Mouse (Mus musculus): ENCODE data around the gene Fam84a.

The Fam84a gene

DNA sequence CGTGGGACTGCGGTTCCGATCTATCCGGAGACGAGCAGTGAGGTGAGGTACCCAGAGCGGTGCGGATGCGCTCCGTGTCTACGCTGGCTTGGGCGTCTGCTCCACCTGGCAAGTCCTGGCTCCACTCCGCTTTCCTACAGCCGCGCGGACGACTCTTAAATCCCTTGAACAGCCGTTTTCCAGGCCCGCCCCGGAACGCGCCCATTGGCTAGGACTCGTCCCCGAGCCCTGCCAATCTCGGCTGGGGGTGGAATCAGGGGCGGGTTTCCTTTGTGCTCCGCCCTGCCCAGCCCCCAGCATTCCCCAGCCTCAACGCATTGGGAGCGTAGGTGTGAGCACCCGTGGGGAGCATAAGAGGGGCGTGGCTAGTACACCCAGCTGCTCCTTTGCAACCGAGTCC lies at the start of gene Fam84a:
Fam84a (minus strand) TSS at position 134 of the 400 bp plus-strand sequence.
- ChIA-PET POLR2A (interaction anchor here in 1 of 4 experiments (0.6 to 0.9 kb wide), 2 partner anchors 25 to 756 kb away, joined by 3 read pairs; no protein-coding TSS in a partner anchor), CTCF (interaction anchor here in 1 of 4 experiments (0.7 kb wide), 2 partner anchors 20 to 373 kb away, joined by 5 to 6 read pairs; no protein-coding TSS in a partner anchor)

DNA sequence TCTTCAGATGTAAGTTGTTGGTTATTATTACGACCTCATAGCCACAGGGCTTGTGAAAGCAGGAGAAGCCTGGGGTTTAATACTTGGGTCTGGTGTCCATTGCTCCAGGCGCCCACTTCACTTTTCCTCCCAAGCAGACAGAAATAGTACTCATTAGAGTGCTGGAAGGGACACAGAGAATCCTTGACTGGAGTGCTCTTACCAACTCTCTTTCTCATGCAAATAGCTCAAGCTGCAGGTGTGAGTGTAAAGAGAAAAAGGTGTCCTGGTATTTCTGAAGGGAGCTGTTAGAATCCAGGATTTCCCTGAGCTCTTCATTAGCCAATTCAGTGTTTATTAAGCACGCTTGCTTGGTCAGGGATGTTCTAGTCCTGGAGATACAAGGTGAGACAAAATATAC lies 43.6 kb upstream of the Fam84a start:
- ChIA-PET CTCF (no interaction called here), POLR2A (no interaction called here)

DNA sequence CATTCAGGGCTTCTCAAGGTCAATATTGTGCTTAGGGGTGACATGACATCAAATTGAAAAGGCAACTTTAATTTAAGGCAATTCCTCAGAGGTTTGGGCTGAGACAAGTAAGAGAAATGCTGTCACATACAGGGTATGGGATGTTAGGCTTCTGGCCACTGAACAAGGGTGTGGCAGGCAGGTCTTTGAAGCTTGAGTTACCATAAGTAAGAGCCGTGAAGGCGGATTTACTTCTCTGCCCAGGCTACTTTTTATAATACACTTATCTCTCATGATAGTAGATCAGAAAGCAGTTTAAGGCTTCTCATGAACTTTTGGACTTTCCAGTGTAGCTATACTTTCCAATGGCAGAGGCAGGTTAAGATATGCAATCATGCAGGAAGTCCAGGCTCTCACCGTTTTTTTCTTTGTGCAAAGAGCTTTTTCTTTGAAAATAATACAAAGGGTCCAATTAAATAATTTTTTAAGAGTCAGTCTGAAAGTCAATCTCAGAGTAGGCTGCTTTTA lies 34.9 kb upstream of the Fam84a start:
- POLR2A ChIA-PET, result no interaction called here

DNA sequence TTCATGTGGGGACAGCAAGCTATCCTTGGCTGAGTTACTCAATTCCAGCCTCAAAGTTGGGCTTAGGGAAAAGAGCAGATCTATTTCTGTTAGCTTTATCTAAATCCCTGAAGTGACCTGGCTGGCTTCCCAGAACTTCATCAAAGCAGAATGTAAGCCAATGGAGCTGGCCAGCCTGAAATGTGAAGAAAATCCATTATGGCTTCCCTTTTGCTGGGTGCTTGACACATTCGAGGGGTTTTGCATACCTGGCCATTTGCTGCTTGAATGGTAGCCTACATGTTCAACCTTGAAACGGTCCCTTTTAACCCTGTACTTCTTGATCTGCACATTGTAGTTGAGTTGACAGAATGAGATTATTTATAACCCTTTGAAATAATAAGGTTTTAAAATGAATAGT lies 13.9 kb upstream of the Fam84a start:
- POLR2A ChIA-PET, result no interaction called here
- CTCF ChIA-PET, result no interaction called here

More for the DNA sequence above, 34.9 kb upstream of the Fam84a start:
- CTCF ChIA-PET, result no interaction called here

- CTCF ChIA-PET, result no interaction called here
- POLR2A ChIA-PET, result no interaction called here
Measured at GRCm38 (mm10) chr12:14164936-14165335, 13.1 kb upstream of the Fam84a start.

- POLR2A ChIA-PET, result interaction anchor here in 1 of 4 experiments (0.6 to 0.9 kb wide), 2 partner anchors 25 to 755 kb away, joined by 3 read pairs; no protein-coding TSS in a partner anchor
Measured at GRCm38 (mm10) chr12:14152426-14152825, 572 bp upstream of the Fam84a start.

GRCm38 (mm10) chr12:14150936-14151631 lies 770 bp downstream of the Fam84a start:
- CTCF ChIA-PET, result no interaction called here
- POLR2A ChIA-PET, result interaction anchor here in 1 of 4 experiments (0.9 kb wide), 1 partner anchor 130 kb away, joined by 3 read pairs; no protein-coding TSS in a partner anchor

More at GRCm38 (mm10) chr12:14152426-14152825, 572 bp upstream of the Fam84a start:
- CTCF ChIA-PET, result interaction anchor here in 1 of 4 experiments (0.7 kb wide), 2 partner anchors 20 to 373 kb away, joined by 5 to 6 read pairs; no protein-coding TSS in a partner anchor

DNA sequence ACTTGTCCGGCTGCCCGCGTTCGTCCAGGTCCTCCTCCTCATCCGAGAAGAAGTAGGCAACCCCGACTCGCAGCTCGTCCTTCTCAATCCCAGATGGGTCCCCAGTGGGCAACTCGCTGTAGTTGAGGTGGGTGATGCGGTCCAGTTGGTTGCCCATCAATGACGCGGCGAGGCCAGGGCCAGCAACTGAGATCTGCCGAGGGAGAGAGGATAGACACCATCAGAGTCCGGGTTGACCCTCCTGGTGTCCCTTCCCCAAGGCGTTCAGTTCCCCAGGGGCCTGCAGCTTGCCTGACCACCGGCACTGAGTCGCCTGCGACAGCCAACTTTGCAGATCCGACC lies 1.3 kb downstream of the Fam84a start:
- POLR2A ChIA-PET, result interaction anchor here in 1 of 4 experiments (0.9 kb wide), 1 partner anchor 129 kb away, joined by 3 read pairs; no protein-coding TSS in a partner anchor
- CTCF ChIA-PET, result no interaction called here

GRCm38 (mm10) chr12:14149843-14150567 lies 1.8 kb downstream of the Fam84a start:
- ChIA-PET CTCF (no interaction called here), POLR2A (interaction anchor here in 1 of 4 experiments (0.9 kb wide), 1 partner anchor 129 kb away, joined by 3 read pairs; no protein-coding TSS in a partner anchor)

DNA sequence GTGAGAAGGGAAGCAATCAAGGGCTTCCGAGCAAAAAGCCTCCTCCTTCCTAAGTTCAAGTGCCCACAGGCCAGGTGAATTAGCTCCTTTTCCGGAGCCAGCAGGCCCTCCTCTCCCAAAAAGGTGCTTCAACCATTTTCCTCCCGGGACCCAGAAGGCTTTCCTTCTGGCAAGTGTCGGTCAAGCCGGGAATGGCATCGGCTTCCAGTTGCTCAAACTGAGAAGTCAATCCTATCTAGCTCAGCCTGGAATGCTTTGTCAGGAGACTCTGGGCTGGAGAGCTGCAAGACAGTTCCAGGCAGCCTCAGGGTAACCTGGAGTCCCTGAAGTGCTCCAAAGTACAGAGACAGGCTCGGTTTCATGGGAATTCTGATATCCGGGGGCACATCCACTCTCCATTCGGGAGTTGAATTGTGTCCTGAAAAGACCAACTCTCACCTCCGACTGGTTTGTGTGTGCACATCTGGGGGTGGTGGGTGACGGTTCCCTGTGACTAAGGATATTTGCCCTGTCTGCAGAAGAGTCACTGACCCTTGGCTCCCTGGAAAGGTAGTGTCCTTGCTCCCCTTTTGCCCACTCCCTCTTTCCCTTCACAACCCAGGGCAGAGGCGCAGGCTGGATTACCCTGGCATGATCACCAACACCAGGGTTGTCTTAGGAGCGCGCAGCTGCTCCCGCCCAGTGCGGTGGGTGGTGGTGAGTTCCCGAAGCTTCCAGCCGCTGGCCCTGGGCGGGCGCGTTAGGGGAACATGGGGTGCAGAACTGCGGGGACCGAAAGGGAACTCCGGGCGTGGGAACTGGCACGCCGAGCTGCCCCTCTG lies 2.6 kb downstream of the Fam84a start:
- ChIA-PET CTCF (no interaction called here), POLR2A (no interaction called here)

DNA sequence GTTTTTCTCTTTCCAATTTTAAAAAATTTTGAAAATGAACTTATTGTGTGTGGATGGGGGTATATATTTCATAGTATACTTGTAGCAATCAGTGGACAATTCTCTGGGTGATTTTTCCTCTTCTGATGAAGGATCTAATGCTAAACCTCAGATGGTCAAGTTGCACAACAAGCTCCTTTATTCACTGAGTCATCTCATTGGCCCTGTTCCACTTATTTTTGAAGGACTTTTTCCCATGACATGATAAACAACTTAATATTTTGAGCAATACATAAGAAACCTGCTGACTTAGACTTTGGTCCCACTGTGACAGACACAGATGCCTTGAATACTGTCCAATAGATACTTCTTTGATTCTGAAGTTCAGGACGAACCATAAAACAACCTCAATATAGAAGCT lies 14.8 kb downstream of the Fam84a start:
- CTCF ChIA-PET, result interaction anchor here in 1 of 4 experiments (0.5 kb wide), 1 partner anchor 8 kb away, joined by 5 read pairs; no protein-coding TSS in a partner anchor
- POLR2A ChIA-PET, result no interaction called here

DNA sequence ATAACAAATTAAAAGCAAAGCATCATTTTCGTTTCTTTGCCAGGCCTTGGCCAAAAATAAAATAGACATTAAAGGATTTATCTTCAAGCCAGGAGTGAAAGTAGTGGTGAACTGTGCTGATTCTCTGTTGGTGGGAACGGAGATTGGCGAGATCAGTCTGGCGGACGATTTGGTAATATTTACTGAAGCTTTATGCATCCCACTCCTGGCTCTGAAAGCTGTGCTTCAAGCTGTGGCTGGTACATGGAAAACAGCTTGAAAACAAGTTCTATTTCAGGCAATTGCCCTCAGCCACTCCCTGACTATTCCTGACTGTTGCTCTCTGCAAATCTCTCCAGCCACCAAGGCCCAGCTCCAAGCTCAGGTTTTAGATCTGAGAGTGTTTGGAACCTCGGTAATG lies 37.1 kb downstream of the Fam84a start:
- CTCF ChIA-PET, result no interaction called here

DNA sequence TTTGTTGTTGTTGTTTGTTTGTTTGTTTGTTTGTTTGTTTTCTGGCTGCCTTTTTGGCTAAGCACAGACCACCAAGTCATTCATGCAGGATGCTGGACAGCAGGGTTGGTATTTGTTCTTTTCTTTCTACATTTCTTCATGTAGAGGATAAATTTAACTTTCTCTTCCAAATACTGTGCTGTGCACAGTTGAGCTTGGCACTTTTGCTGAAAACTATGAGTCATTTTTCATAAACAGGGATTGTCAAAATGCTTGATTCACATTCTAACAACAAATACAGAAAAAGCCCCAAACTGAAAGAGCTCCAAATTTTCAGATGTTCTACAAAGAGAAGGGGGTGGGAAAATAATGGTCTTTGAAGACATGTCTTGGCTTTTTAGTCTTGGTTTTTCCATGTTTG lies 54.9 kb downstream of the Fam84a start:
- ChIA-PET CTCF (no interaction called here), POLR2A (no interaction called here)

More for the DNA sequence above, 37.1 kb downstream of the Fam84a start:
- POLR2A ChIA-PET, result no interaction called here
